Mouse (Mus musculus) intestine, embryonic 16.5 days (tissue): ENCODE results near the gene Runx2. TPM values are rescaled to one million over a fixed set of nuclear protein-coding genes. Genes with fewer than 3 reads are reported as not detected.

ENCODE experiments used
- ATAC-seq: fragments of 200-750 bp; cut with Nextera tagmentation; 2 replicates; pipeline ENCODE4 v1.8.0; 2017; ENCODE audit warnings: moderate TSS enrichment, moderate library complexity
- H3K27ac ChIP-seq: fragments of 300-500 bp; sonication (generic); 2 replicates; pipeline ENCODE4 v1.5.1; 2014; ENCODE audit warnings: mild to moderate bottlenecking, low read length
- H3K27me3 ChIP-seq: fragments of 300-500 bp; sonication (generic); replicated peaks from 2 replicates; pipeline ENCODE4 v1.6.1; 2014; ENCODE audit warnings: low read length, control low read depth, mixed read lengths; ENCODE audit not compliant: control insufficient read depth, insufficient read depth
- H3K36me3 ChIP-seq: fragments of 300-500 bp; sonication (generic); 2 replicates; pipeline ENCODE4 v1.6.1; 2014; ENCODE audit warnings: low read length, control low read depth; ENCODE audit not compliant: control insufficient read depth, insufficient read depth
- H3K4me1 ChIP-seq: fragments of 300-500 bp; sonication (generic); 2 replicates; pipeline ENCODE4 v1.6.1; 2014; ENCODE audit warnings: low read length, control low read depth, mixed read lengths; ENCODE audit not compliant: control insufficient read depth, insufficient read depth
- H3K4me2 ChIP-seq: fragments of 300-500 bp; sonication (generic); 2 replicates; pipeline ENCODE4 v1.6.1; 2014; ENCODE audit warnings: low read depth, low read length, control low read depth
- H3K4me3 ChIP-seq: fragments of 300-500 bp; sonication (generic); 2 replicates; pipeline ENCODE4 v1.5.1; 2014; ENCODE audit warnings: mild to moderate bottlenecking, low read length
- H3K9ac ChIP-seq: fragments of 300-500 bp; sonication (generic); 2 replicates; pipeline ENCODE4 v1.6.1; 2014; ENCODE audit warnings: low read depth, low read length
- H3K9me3 ChIP-seq: fragments of 300-500 bp; sonication (generic); 2 replicates; pipeline ENCODE4 v1.6.1; 2016; ENCODE audit warnings: low read length, control low read depth; ENCODE audit not compliant: control insufficient read depth
- WGBS: fragments of 180-500 bp; shearing (Covaris S2); extraction: QIAGEN DNeasy Blood & Tissue Kit; methylation state at CpG from one replicate; pipeline ENCODE4 v1.1.7; 2014; 5-methylcytosine and 5-hydroxymethylcytosine counted together
- polyA plus RNA-seq: library from polyadenylated mRNA; unstranded; fragments of >200 nt; fragmentation: Nextera tagmentation; extraction: Ambion mirVana; gene quantifications from 2 replicates; pipeline ENCODE4 v1.2.1, GENCODE M21; 2015

Runx2 gene
- polyA plus RNA-seq, 1 experiment from 2014 or later: 0.62 TPM

DNA sequence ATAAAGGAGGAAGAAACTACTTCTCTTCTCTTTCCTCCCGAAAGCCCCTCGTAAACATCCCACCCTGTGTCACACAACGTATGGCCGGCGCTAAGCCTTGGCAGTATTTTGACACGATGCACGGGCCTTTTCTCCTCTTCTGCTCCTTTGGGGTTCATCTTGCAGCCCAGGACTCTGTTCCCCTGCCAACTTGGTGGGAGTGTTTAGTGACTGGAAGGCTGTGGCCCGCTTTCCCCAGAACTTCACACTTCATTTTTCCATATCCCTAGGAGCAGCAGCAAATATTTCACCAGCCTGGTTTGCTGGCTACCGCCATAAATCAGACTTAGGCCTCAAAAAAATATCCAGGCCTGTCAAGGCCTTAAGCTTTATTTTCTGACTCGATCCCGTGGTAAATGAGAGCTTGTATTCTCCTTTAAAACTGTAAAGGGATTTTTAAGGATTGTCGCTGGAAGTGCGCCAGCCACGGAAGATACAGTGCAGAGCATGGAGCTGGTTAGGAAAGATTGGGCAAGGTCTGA lies 249.2 kb downstream of the Runx2 start:
- H3K4me2 ChIP-seq: no peak overlapping the region
- no peak for ATAC-seq
- no peak overlapping the region for H3K4me3 ChIP-seq
- H3K9me3 ChIP-seq: no peaks in the 10 kb centered on the region
- H3K4me1 ChIP-seq: peaks cover 5% of the 10 kb centered on the region; the same call in 1 of the 2 replicates
- WGBS: 51% methylated on average over 14 of the region's 14 CpGs
- H3K36me3 ChIP-seq: no peaks in the 10 kb centered on the region
- H3K9ac ChIP-seq: no peak overlapping the region
- H3K27ac ChIP-seq: no peak overlapping the region
- peaks cover 6% of the 10 kb centered on the region; the same call in 1 of the 2 replicates for H3K27me3 ChIP-seq

DNA sequence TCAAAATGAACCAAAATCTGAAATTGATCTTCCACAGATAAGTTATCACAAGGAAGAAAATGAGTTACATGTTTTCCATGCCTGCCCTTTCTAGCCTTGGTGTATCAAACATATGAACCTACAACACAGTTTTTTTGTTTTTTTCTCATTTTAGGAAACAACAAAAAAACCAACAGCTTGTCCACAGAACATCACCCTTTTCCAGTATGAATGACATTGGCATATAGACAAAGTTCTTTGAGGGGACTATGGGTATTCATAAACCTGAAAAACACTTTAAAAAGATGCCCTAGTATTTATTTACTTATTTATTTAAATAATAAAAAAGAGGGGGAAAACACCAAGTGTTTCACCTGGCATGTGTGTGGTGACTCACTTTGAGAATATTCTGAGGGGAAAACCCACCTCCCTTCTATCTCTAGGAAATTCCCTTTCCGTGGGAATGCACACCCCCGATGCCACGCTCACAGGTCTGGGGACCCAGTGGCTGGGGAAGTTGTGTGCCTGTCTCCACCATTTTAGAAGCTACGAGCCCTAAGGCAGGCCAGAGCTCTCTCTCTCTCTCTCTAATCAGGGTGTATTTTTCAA lies 249.9 kb downstream of the Runx2 start:
- Histone ChIP-seq H3K36me3 (no peaks in the 10 kb centered on the region), H3K27me3 (peaks cover 6% of the 10 kb centered on the region; the same call in 1 of the 2 replicates), H3K9ac (no peak overlapping the region), H3K4me3 (no peak overlapping the region), H3K9me3 (no peaks in the 10 kb centered on the region), H3K27ac (no peak overlapping the region), H3K4me1 (peaks cover 5% of the 10 kb centered on the region; the same call in 1 of the 2 replicates), H3K4me2 (no peak overlapping the region)
- no peak for ATAC-seq
- WGBS: 66% methylated on average over 4 of the region's 4 CpGs

DNA sequence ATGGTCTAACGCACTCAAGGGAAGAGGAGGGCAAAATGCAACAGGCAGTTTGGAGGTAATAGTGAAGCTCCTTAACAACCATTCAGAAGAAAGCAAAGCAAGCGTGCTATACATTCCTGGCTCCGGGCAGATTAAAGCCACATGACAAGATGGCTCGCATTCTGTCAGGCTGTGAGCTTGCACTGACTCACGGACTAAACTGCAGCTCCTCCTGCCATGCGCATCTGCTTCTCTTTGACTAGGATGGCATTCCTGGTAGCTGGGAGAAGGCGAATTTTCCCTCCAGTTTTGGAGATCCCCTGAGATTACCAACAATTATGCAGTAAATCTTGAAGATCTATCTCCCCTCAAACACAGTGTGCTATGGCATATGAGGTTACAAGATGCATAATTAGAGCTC lies 254.6 kb downstream of the Runx2 start:
- H3K9ac ChIP-seq: no peak overlapping the region
- WGBS: 71% methylated on average over 7 of the region's 7 CpGs
- H3K4me1 ChIP-seq: no peaks in the 10 kb centered on the region
- no peak overlapping the region for H3K27ac ChIP-seq
- no peaks in the 10 kb centered on the region for H3K36me3 ChIP-seq
- no peak overlapping the region for H3K4me2 ChIP-seq
- no peaks in the 10 kb centered on the region for H3K9me3 ChIP-seq
- no peak overlapping the region for H3K4me3 ChIP-seq
- peaks cover 6% of the 10 kb centered on the region; the same call in 1 of the 2 replicates for H3K27me3 ChIP-seq
- ATAC-seq: no peak

DNA sequence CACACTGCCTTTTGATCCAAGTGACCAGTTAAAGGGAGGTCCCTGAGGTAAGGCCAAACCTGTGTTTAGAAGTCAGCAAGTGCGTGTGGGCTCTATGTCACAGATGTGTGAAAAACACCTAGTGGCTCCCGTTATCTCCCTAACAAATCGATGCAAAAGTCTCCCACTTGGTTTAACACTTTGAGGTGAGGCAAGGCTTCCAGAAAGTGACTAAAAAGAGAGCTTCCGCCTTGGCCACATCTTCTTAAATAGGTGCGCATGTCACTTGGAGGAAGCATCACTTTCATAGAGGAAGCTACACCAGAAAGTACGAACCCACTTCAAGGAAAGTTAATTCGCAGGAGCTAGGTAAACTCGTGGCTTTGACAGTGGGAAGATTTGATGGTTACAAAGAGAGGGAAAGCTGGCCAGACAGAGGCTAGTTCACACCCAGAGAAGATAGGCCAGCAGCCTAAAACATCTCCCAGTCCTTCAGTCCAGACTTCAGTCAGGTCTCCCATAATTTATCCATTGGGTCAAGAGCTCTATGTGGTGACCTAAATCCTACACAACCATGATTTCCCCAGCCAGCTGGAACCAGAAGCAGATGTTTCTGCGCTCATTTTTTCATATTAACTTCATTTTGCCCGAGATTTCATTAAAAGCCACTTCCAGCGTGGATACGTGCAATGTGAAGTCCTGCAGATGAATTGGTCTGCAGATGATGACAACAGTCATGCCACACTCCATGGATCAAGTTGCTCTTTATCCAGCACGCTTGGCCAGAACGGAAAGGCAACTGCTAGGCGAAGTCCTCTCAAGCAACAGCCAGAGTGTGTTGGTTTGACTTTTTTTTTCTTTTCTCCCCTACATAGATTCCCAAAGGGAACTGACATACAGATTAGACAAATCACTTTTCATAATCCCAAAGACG lies 257.1 kb downstream of the Runx2 start:
- H3K36me3 ChIP-seq: no peaks in the 10 kb centered on the region
- H3K4me3 ChIP-seq: no peak overlapping the region
- no peaks in the 10 kb centered on the region for H3K9me3 ChIP-seq
- WGBS: 75% methylated on average over 16 of the region's 16 CpGs
- H3K9ac ChIP-seq: no peak overlapping the region
- H3K4me2 ChIP-seq: no peak overlapping the region
- H3K27ac ChIP-seq: no peak overlapping the region
- no peaks in the 10 kb centered on the region for H3K4me1 ChIP-seq
- ATAC-seq: no peak
- no peaks in the 10 kb centered on the region; the same call in 1 of the 2 replicates for H3K27me3 ChIP-seq

DNA sequence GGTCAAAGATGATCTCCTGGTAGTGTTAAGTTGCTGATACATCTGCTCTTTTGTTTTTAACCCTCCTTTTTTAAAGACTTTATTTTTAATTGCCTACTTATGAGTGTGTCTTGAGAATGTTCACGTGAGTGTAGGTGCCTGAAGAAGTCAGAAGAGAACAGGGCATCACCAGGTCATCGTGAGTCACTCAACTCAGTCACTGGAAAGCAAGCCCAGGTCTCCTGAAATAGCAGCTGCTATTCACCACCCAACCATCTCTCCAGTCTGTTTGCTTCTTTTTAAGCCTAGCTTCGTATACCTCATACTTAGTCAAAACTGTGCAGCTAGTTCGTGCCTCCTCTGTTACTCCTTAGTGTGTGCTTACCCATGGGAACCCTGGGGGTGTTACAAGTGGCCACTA lies 259.7 kb downstream of the Runx2 start:
- Histone ChIP-seq H3K27me3 (no peaks in the 10 kb centered on the region), H3K9me3 (no peaks in the 10 kb centered on the region), H3K9ac (no peak overlapping the region), H3K36me3 (no peaks in the 10 kb centered on the region), H3K4me3 (no peak overlapping the region), H3K4me1 (no peaks in the 10 kb centered on the region), H3K4me2 (no peak overlapping the region), H3K27ac (no peak overlapping the region)
- no peak for ATAC-seq
- 88% methylated on average over 4 of the region's 4 CpGs for WGBS

DNA sequence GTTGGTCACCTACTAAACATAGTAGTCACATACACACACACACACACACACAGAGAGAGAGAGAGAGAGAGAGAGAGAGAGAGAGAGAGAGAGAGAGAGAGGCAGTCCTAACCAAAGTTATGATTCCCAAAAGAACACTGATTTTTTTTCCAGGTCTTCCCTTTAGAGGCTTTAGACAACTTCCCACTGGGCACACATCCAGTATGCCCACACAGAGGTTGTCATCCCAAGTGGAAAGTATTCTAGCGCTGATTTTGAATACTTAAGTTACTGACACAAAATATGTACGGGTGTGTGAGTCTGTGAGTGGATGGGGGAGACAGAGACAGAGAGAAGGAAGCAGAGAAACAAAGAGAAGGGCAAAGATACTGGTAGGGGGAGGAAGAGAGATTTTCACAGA lies 265.0 kb downstream of the Runx2 start:
- no peaks in the 10 kb centered on the region for H3K36me3 ChIP-seq
- H3K4me1 ChIP-seq: no peaks in the 10 kb centered on the region
- no peaks in the 10 kb centered on the region for H3K9me3 ChIP-seq
- H3K27me3 ChIP-seq: 0 out of 2 replicates have a peak, but pooled peaks cover 4% of the 10 kb centered on the region
- H3K4me3 ChIP-seq: no peak overlapping the region
- WGBS: 74% methylated on average over 2 of the region's 2 CpGs
- ATAC-seq: no peak
- H3K27ac ChIP-seq: no peak overlapping the region
- no peak overlapping the region for H3K4me2 ChIP-seq
- no peak overlapping the region for H3K9ac ChIP-seq

DNA sequence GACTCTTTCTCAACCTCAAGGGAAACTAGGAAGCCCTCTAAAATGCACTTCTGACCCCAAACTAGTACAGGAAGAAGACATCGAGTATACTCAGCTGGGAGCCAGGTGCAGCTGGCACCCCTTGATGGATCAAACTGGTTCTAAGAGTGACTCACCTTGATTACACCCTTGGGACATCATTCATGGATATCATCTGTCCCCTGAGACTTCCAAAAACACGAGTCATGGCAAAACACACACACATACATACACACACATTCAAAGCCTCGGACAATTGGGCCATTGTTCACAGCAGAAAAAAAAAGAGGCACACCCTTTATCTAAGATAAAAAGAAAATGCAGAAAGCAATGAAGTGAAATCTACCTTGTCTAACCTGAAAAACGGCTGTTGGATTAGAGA lies 266.7 kb downstream of the Runx2 start:
- H3K36me3 ChIP-seq: no peaks in the 10 kb centered on the region
- H3K27me3 ChIP-seq: 0 out of 2 replicates have a peak, but pooled peaks cover 4% of the 10 kb centered on the region
- no peak overlapping the region for H3K4me2 ChIP-seq
- no peak overlapping the region for H3K4me3 ChIP-seq
- no peaks in the 10 kb centered on the region for H3K4me1 ChIP-seq
- H3K9me3 ChIP-seq: no peaks in the 10 kb centered on the region
- no peak overlapping the region for H3K27ac ChIP-seq
- no peak overlapping the region for H3K9ac ChIP-seq
- ATAC-seq: no peak
- 46% methylated on average over 4 of the region's 4 CpGs for WGBS

DNA sequence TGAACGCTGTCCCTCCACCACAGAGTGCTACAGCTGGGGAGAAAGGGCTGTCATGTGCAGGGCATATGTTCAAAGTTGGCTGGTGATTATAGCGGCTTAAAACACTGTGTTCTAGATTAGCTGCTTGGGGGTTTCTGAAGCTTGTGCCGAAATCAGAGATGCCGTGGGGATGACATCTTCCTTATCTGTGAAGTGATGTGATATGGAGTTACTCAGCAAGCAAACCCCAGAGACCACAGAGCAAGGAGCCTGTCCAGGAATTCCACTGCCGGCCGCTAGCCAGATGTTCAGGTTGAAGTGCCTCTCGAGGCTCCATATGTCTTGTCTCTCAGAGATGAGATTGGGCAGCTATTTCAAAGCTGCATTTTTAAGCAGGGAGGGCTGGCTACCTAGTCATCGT lies 267.8 kb downstream of the Runx2 start:
- no peak for ATAC-seq
- no peak overlapping the region for H3K27ac ChIP-seq
- no peaks in the 10 kb centered on the region for H3K9me3 ChIP-seq
- WGBS: 47% methylated on average over 8 of the region's 8 CpGs
- H3K27me3 ChIP-seq: 0 out of 2 replicates have a peak, but pooled peaks cover 4% of the 10 kb centered on the region
- H3K4me3 ChIP-seq: no peak overlapping the region
- no peak overlapping the region for H3K9ac ChIP-seq
- H3K4me2 ChIP-seq: no peak overlapping the region
- no peaks in the 10 kb centered on the region for H3K36me3 ChIP-seq
- H3K4me1 ChIP-seq: no peaks in the 10 kb centered on the region

DNA sequence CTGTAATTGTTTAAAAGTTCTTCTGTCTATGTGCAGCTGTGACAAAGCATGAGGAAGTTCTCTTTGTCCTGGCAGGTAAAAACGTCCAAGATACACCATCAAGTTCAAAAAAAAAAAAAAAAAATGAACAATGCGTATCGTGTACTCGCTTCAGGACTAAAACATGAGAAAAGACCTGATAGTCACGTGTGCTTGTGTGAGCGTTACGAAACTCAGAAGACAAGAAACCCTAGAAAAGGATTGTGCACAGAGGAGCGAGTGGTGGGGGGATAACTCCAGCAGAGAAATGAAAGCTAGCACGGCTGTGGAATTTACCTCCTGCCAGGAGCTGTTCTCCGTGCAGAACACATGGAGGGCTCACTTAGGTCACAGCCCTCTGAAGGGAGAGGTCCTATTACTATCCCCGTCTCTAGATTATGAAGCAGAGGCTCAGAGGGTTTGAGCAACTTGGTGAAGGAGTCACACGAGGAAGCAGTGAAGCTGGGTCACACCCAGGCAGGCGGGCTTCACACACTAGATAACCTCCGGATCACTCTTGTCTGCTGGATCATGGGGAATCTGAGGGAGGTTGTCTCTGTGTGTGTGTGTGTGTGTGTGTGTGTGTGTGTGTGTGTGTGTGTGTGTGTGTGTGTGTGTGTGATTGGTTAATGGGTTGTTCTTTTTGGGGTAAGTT lies 269.3 kb downstream of the Runx2 start:
- Histone ChIP-seq H3K9ac (no peak overlapping the region), H3K4me3 (no peak overlapping the region), H3K4me2 (no peak overlapping the region), H3K9me3 (no peaks in the 10 kb centered on the region), H3K36me3 (no peaks in the 10 kb centered on the region), H3K27ac (no peak overlapping the region), H3K4me1 (no peaks in the 10 kb centered on the region), H3K27me3 (0 out of 2 replicates have a peak, but pooled peaks cover 4% of the 10 kb centered on the region)
- WGBS: 48% methylated on average over 14 of the region's 14 CpGs
- ATAC-seq: no peak
